Mouse (Mus musculus): ENCODE results near the gene Pex14. TPM values are rescaled to one million over a fixed set of nuclear protein-coding genes. Genes with fewer than 3 reads are reported as not detected.

Gene Pex14
- polyA plus RNA-seq, 1 experiment: 49.3 TPM

DNA sequence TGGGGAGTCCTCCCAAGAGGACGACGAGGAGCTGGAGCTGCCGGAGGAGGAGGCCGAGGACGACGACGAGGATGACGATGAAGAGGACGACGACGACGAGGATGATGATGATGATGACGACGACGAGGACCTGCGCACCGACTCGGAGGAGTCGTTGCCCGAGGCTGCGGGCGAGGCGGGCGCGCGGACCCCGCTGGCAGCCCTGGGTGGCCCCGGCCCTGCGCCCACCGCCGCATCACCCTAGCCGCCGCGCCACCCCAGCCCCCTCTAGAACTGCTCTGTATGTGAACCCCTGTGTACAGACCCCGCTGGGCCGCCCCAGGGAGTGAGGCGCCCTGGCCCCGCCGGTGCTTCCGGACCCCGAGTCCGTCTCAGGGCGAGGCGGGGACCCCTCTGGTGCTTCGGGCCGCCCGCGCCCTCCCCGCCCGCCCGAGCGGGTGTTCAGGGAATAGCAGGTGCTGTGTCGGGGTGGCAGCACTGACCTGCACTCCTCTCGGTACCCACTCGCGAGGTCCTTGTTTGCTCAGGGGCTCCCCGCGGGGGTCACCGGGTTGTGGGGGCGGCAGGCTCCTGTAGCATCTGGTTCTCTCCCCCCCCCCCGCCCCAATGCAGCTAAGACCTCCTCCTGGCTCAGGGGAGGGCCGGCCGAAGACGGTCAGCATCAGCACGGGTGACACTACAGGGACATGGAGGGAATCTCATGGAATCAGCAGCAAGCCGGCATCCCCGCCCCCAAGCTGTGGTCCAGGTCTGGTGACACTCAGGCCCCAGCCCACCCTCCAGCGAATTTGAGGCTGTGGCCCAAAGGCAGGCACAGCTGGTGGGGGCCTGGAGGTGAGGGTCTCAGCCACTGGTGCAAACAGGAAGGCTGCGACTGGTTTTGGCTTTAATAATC lies 147.1 kb downstream of the Pex14 start:
- Histone ChIP-seq H3K27ac (ENCODE audit: insufficient read depth, low read depth, low read length) (no peak overlapping the region), H3K4me1 (ENCODE audit: control insufficient read depth, insufficient read depth, low read length) (peaks cover 13% of the 10 kb centered on the region), H3K36me3 (ENCODE audit: control insufficient read depth, insufficient read depth, low read length) (no peaks in the 10 kb centered on the region), H3K4me3 (ENCODE audit: insufficient read depth, low read depth, low read length) (peak overlapping the region; percentile 2; the same call in 1 of the 2 replicates), H3K27me3 (replicated peaks; ENCODE audit: control insufficient read depth, insufficient read depth, low read length) (no peaks in the 10 kb centered on the region)
- WGBS: 46% methylated on average over 68 of the region's 69 CpGs
- no peak for TF ChIP-seq CTCF (conservative IDR thresholded peaks at IDR 0.05; ENCODE audit: insufficient read depth, insufficient read length, low read depth, low read length)
- no peak for TF ChIP-seq POLR2A (IDR thresholded peaks at IDR 0.05; ENCODE audit: low read depth, low read length)
- no peak for DNase-seq

DNA sequence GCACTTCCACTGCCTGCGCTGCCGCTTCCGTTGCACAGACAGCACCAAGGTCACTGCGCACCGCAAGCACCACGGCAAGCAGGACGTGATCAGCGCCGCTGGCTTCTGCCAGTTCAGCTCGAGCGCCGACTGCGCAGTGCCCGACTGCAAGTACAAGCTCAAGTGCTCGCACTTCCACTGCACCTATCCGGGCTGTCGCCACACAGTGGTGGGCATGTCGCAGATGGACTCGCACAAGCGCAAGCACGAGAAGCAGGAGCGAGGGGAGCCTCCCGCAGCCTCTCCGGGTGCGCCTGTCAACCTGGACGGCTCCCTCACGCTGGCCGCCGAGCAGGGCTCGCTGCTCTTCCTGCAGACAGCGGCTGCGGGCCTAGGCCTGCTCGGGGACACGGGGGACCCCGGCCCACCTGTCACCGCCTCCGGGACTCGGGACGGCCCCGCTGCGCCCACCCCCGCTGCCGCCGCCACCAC lies 147.8 kb downstream of the Pex14 start:
- H3K27ac ChIP-seq (ENCODE audit: insufficient read depth, low read depth, low read length): no peak overlapping the region
- H3K27me3 ChIP-seq (replicated peaks; ENCODE audit: control insufficient read depth, insufficient read depth, low read length): no peaks in the 10 kb centered on the region
- WGBS: 60% methylated on average over 44 of the region's 44 CpGs
- no peak for DNase-seq
- no peaks in the 10 kb centered on the region for H3K36me3 ChIP-seq (ENCODE audit: control insufficient read depth, insufficient read depth, low read length)
- H3K4me1 ChIP-seq (ENCODE audit: control insufficient read depth, insufficient read depth, low read length): peaks cover 13% of the 10 kb centered on the region
- TF ChIP-seq POLR2A (IDR thresholded peaks at IDR 0.05; ENCODE audit: low read depth, low read length) (no peak), CTCF (conservative IDR thresholded peaks at IDR 0.05; ENCODE audit: insufficient read depth, insufficient read length, low read depth, low read length) (no peak)
- H3K4me3 ChIP-seq (ENCODE audit: insufficient read depth, low read depth, low read length): peak overlapping the region; percentile 2; the same call in 1 of the 2 replicates

DNA sequence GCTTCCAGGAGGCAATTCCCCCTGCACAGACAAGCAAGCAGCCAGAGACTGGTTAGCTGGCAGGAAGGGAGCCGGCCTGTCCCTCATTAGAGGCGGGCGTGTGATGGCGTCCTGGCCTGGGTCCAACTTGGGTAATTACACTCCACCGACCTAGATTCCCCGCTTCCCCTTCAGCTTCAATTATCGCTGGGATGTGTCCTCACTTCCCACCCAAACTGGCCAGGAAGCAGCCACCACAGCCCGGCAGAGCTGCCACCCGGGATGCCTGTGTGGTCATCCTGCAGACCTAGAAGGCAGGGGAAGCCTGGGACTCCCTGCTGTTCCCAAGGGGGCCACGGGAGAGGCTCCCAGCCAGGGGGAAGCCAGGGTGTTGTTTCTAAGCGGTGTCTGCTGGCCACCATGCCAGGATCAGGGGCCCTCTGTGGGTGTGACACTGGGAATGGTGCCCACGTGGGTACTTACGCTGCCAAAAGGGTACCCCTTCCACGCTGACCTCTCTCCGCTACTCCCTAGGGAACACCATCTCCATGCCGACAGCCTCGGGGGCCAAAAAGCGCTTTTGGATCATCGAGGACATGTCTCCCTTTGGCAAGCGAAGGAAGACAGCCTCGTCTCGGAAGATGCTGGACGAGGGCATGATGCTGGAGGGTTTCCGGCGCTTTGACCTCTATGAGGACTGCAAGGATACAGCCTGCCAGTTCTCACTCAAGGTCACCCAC lies 148.6 kb downstream of the Pex14 start:
- no peak overlapping the region for H3K27ac ChIP-seq (ENCODE audit: insufficient read depth, low read depth, low read length)
- no peaks in the 10 kb centered on the region for H3K27me3 ChIP-seq (replicated peaks; ENCODE audit: control insufficient read depth, insufficient read depth, low read length)
- peaks cover 13% of the 10 kb centered on the region for H3K4me1 ChIP-seq (ENCODE audit: control insufficient read depth, insufficient read depth, low read length)
- DNase-seq: peak; percentile 57
- no peak for TF ChIP-seq POLR2A (IDR thresholded peaks at IDR 0.05; ENCODE audit: low read depth, low read length)
- TF ChIP-seq CTCF (conservative IDR thresholded peaks at IDR 0.05; ENCODE audit: insufficient read depth, insufficient read length, low read depth, low read length): no peak
- no peak overlapping the region for H3K4me3 ChIP-seq (ENCODE audit: insufficient read depth, low read depth, low read length)
- no peaks in the 10 kb centered on the region for H3K36me3 ChIP-seq (ENCODE audit: control insufficient read depth, insufficient read depth, low read length)
- 55% methylated on average over 25 of the region's 25 CpGs for WGBS

DNA sequence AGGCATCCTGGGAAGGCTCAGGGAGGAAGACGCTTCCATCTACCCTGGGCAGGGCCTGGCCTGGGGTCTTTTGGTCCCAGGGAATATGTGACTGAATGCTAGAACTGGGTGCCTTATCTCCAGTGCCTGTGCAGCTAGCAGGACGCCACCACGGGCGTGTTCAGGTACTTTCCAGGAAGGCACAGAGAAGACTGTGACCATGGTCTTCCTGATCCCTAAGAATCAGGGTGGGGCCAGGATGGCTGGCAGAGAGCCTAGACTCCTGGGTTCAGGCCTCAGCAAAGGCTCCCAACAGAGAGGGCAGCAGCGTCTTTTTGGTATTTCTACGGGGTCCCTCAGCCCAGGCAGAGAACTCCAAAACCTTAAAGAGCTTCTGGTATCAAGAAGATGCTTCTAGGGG lies 149.2 kb downstream of the Pex14 start:
- no peak overlapping the region for H3K27ac ChIP-seq (ENCODE audit: insufficient read depth, low read depth, low read length)
- DNase-seq: peak; percentile 27
- WGBS: 79% methylated on average over 6 of the region's 6 CpGs

DNA sequence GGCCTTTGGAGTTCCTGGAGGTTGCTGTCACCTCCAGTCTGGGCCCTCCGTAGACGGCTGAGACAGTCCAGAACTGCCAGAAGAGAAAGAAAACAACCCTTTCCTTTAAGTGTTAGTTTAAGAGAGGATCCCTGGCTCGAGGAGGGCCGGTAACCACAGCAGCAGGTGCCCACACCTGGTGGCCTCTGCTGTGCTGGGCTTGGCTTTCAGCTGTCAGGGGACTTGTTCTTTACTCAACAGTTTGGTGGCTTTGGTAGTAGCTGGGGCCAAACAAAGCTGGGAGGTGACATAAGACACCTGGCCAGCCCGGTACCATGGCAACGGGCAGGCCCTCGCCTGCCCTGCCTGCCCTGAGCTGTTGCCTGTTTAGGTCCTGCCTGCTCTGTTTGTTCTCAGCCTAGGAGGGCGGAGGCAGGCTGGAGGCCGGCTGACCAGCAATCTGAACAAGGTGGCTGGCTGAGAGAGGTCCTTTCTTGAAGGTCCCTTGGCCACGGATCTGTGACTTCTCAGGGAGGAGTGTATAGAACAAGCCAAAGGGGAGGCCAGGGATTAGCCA lies 151.8 kb downstream of the Pex14 start:
- peak overlapping the region; percentile 32 for H3K27ac ChIP-seq (ENCODE audit: insufficient read depth, low read depth, low read length)
- no peaks in the 10 kb centered on the region for H3K27me3 ChIP-seq (replicated peaks; ENCODE audit: control insufficient read depth, insufficient read depth, low read length)
- H3K36me3 ChIP-seq (ENCODE audit: control insufficient read depth, insufficient read depth, low read length): no peaks in the 10 kb centered on the region
- TF ChIP-seq POLR2A (IDR thresholded peaks at IDR 0.05; ENCODE audit: low read depth, low read length) (no peak), CTCF (conservative IDR thresholded peaks at IDR 0.05; ENCODE audit: insufficient read depth, insufficient read length, low read depth, low read length) (no peak)
- peaks cover 4% of the 10 kb centered on the region; the same call in 1 of the 2 replicates for H3K4me1 ChIP-seq (ENCODE audit: control insufficient read depth, insufficient read depth, low read length)
- peak; percentile 68 for DNase-seq
- H3K4me3 ChIP-seq (ENCODE audit: insufficient read depth, low read depth, low read length): no peak overlapping the region
- 57% methylated on average over 10 of the region's 10 CpGs for WGBS

More for the DNA sequence above, 149.2 kb downstream of the Pex14 start:
- no peak overlapping the region for H3K4me3 ChIP-seq (ENCODE audit: insufficient read depth, low read depth, low read length)
- H3K27me3 ChIP-seq (replicated peaks; ENCODE audit: control insufficient read depth, insufficient read depth, low read length): no peaks in the 10 kb centered on the region
- no peak for TF ChIP-seq CTCF (conservative IDR thresholded peaks at IDR 0.05; ENCODE audit: insufficient read depth, insufficient read length, low read depth, low read length)
- peaks cover 12% of the 10 kb centered on the region for H3K4me1 ChIP-seq (ENCODE audit: control insufficient read depth, insufficient read depth, low read length)
- no peaks in the 10 kb centered on the region for H3K36me3 ChIP-seq (ENCODE audit: control insufficient read depth, insufficient read depth, low read length)

DNA sequence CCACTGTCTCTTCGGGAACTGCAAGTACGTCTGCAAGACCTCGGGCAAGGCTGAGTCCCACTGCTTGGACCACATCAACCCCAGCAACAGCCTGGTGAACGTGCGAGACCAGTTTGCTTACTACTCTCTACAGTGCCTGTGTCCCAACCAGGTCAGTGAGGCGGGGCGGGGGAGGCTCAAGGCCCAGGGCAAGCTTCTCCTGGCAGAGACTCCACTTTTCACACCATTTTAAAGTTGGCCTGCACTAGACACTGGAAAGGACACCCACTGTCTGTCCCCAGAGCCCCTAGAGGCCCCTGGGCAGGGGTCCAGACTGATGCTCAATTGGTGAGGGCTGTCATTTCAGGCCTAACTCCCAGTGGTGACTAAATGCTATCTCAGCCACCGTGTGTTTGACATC lies 153.6 kb downstream of the Pex14 start:
- Histone ChIP-seq H3K27me3 (replicated peaks; ENCODE audit: control insufficient read depth, insufficient read depth, low read length) (no peaks in the 10 kb centered on the region), H3K36me3 (ENCODE audit: control insufficient read depth, insufficient read depth, low read length) (no peaks in the 10 kb centered on the region), H3K4me3 (ENCODE audit: insufficient read depth, low read depth, low read length) (no peak overlapping the region), H3K27ac (ENCODE audit: insufficient read depth, low read depth, low read length) (no peak overlapping the region), H3K4me1 (ENCODE audit: control insufficient read depth, insufficient read depth, low read length) (peaks cover 4% of the 10 kb centered on the region; the same call in 1 of the 2 replicates)
- DNase-seq: no peak
- TF ChIP-seq CTCF (conservative IDR thresholded peaks at IDR 0.05; ENCODE audit: insufficient read depth, insufficient read length, low read depth, low read length) (no peak), POLR2A (IDR thresholded peaks at IDR 0.05; ENCODE audit: low read depth, low read length) (no peak)
- WGBS: 86% methylated on average over 8 of the region's 8 CpGs

Measured in kidney, adult 2 months (tissue).